Mouse (Mus musculus) forebrain, embryonic 10.5 days (tissue): ENCODE measurements around the gene Bcorl1. TPM values are rescaled to one million over a fixed set of nuclear protein-coding genes. Genes with fewer than 3 reads are reported as not detected.

Experiments used
- DNase-seq: peaks from one replicate; pipeline ENCODE4 v3.0.0-alpha.2; 2017; ENCODE audit warnings: low spot score; ENCODE audit errors: extremely low spot score
- H3K27ac ChIP-seq: fragments of 300-500 bp; sonication (generic); 2 replicates; pipeline ENCODE4 v1.5.1; 2016; ENCODE audit warnings: mild to moderate bottlenecking
- H3K27me3 ChIP-seq: fragments of 300-500 bp; sonication (generic); 2 replicates; pipeline ENCODE4 v1.6.1; 2016; ENCODE audit warnings: mild to moderate bottlenecking; ENCODE audit not compliant: poor library complexity, severe bottlenecking
- H3K36me3 ChIP-seq: fragments of 300-500 bp; sonication (generic); replicated peaks from 2 replicates; pipeline ENCODE4 v1.6.1; 2016; ENCODE audit warnings: mild to moderate bottlenecking, moderate library complexity
- H3K4me1 ChIP-seq: fragments of 300-500 bp; sonication (generic); 2 replicates; pipeline ENCODE4 v1.6.1; 2016
- H3K4me3 ChIP-seq: fragments of 300-500 bp; sonication (generic); 2 replicates; pipeline ENCODE4 v1.5.1; 2016; ENCODE audit warnings: mild to moderate bottlenecking, moderate library complexity
- H3K9me3 ChIP-seq: fragments of 300-500 bp; sonication (generic); 2 replicates; pipeline ENCODE4 v1.6.1; 2016; ENCODE audit warnings: mild to moderate bottlenecking, moderate library complexity
- WGBS: fragments of 180-500 bp; shearing (Covaris S2); methylation state at CpG from one replicate; pipeline ENCODE4 v1.1.7; 2016; 5-methylcytosine and 5-hydroxymethylcytosine counted together
- polyA plus RNA-seq: library from polyadenylated mRNA; unstranded; fragments of >200 nt; fragmentation: Nextera tagmentation; extraction: Ambion mirVana; gene quantifications from 2 replicates; pipeline ENCODE4 v1.2.1, GENCODE M21; 2016

Gene Bcorl1
- polyA plus RNA-seq, 1 experiment from 2014 or later = 6.2 TPM

DNA sequence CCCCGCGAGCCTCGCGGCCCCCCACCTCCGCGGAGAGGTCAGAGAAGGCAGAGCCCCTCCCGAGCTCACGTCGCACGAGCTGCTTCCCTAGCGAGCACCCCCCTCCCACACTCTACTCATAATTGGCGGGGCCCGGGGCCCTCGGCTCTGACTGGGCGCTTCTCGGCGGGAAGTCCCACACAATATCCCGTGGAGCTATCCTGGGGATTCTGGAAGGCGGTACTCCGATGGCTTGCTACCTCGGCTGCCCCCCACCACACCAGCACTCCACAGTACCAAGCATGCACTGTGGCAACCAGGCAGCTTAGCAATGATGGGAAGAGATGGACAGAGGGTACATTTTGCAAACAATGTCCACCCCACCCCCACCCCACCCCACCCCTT lies 113.3 kb downstream of the Bcorl1 start:
- H3K9me3 ChIP-seq = peaks cover 4% of the 10 kb centered on the region; the same call in 1 of the 2 replicates
- peaks cover 20% of the 10 kb centered on the region for H3K4me1 ChIP-seq
- H3K36me3 ChIP-seq = no peaks in the 10 kb centered on the region
- DNase-seq = no peak
- peaks cover 75% of the 10 kb centered on the region for H3K27me3 ChIP-seq
- peak overlapping the region; percentile 47 for H3K4me3 ChIP-seq
- WGBS = 20% methylated on average over 20 of the region's 21 CpGs
- no peak overlapping the region for H3K27ac ChIP-seq

DNA sequence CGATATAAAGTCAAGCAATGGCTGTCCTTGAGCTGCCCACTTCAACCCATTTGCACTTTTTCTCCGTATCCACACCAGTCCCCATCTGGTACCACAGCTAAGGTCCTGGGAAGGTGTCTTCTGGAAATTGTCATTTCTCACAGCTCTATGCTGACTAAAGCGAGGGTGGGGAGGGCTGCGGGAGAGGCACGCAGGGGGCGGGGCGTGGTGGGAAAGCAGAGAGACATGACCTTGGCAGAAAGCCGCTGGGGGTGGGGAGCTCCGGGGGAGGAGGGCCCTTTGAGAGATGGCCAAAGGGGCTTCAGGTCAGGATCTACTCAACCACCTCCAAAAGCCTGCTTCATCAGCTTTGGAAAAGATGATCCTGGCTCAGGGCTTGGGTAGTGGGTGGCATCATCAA lies 113.9 kb downstream of the Bcorl1 start:
- no peaks in the 10 kb centered on the region for H3K36me3 ChIP-seq
- H3K9me3 ChIP-seq = peaks cover 4% of the 10 kb centered on the region; the same call in 1 of the 2 replicates
- peaks cover 71% of the 10 kb centered on the region for H3K27me3 ChIP-seq
- H3K27ac ChIP-seq = no peak overlapping the region
- whole genome bisulfite sequencing = 36% methylated on average over 9 of the region's 9 CpGs
- DNase-seq = no peak
- H3K4me1 ChIP-seq = peaks cover 15% of the 10 kb centered on the region
- H3K4me3 ChIP-seq = no peak overlapping the region

DNA sequence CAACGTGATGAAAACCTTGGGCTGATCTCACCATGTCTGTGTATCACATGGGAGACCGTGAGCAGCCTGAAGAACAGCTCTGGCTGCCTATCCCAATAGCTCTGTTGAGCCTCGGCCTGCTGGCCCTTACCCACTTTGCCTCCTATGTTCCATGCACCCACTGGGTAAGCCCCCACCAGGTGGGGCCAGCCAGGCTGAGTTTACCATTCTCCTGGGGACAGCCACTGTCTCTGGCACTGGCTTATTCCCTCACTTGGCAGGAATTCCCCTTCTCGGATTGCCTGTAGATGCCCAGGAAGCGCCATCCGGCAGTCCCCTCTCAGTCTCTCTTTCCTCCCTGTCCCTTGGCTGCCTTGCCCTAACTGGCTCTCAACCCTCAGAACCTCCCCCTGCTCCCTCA lies 115.8 kb downstream of the Bcorl1 start:
- 73% methylated on average over 6 of the region's 6 CpGs for WGBS

More for the DNA sequence above, 115.8 kb downstream of the Bcorl1 start:
- no peak overlapping the region for H3K4me3 ChIP-seq
- peaks cover 4% of the 10 kb centered on the region; the same call in 1 of the 2 replicates for H3K9me3 ChIP-seq
- peaks cover 11% of the 10 kb centered on the region; the same call in 1 of the 2 replicates for H3K4me1 ChIP-seq
- no peak for DNase-seq
- H3K36me3 ChIP-seq = no peaks in the 10 kb centered on the region
- H3K27me3 ChIP-seq = peaks cover 52% of the 10 kb centered on the region
- H3K27ac ChIP-seq = no peak overlapping the region

Other genes starting within 250 kb of the Bcorl1 start
- gene Xpnpep2, start 232.6 kb upstream of the Bcorl1 start, polyA plus RNA-seq = 0.66 and 0.74 TPM in 2 replicates
- gene Sash3, start 194.9 kb upstream of the Bcorl1 start, polyA plus RNA-seq = 1.0 and 1.4 TPM in 2 replicates
- gene Zdhhc9, start 132.5 kb upstream of the Bcorl1 start, polyA plus RNA-seq = 3.0 and 3.6 TPM in 2 replicates
- gene Utp14a, start 84.5 kb upstream of the Bcorl1 start, polyA plus RNA-seq = 24.6 TPM in 2 replicates
- gene Elf4, start 121.8 kb downstream of the Bcorl1 start, polyA plus RNA-seq = 2.0 and 2.9 TPM in 2 replicates
- 85.4 and 87.8 TPM in 2 replicates for gene Aifm1, start 172.2 kb downstream of the Bcorl1 start, polyA plus RNA-seq
- 10.6 and 10.8 TPM in 2 replicates for gene Rab33a, start 177.9 kb downstream of the Bcorl1 start, polyA plus RNA-seq